Mouse (Mus musculus) kidney, adult 11 months (tissue): ENCODE measurements at regions not wholly inside any gene's neighbourhood (a gene's known extent, or its start where the extent isn't known, plus 50 kb on each side); places are given as distances from the start of the nearest gene placed in this dataset.

Experiments
- DNase-seq: peaks from one replicate; pipeline ENCODE4 v3.0.0; 2022

GRCm38 (mm10) chr2:123486681-123487080 lies 603.1 kb upstream of the Sema6d start:
- no peak for DNase-seq

DNA sequence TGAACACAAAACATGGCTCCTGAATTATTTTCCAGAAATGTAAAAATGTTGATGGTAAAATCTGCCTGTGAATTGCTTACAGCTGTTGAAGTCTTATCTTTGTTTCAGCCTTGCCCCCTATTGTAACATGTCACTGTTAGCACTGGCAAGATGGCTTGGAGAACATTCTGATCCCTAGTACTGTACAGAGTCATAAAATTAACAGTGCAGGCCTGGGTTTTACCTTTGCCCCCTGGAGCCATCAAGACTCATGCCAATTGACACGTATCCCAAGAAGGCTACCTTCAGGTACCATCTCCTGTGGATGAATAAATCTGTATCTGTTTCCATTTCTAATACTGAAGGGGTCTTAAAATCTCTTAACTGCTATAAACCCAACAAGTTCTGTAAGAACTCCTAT lies 583.6 kb upstream of the Sema6d start:
- peak; percentile 2 for DNase-seq

GRCm38 (mm10) chr2:123507095-123507494 lies 582.7 kb upstream of the Sema6d start:
- DNase-seq, result no peak

DNA sequence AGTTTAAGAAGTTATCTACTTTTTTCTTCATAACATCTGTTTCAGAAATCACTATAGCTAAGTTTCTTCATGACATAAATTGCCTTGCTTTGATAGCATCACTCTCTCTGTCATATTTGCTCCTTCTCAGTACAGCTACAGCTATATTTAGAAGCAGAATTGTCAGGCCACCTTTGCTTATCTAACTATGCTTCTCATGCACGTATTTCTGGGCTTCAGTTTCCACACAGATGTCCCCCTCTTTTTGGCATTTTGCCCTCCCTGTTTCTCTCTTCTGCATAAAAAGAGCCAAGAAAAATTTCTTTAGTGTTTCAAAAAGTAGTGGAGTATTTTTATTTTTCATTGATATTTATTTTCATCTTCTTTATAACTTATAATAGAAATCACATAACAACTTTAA lies 560.9 kb upstream of the Sema6d start:
- DNase-seq, result no peak

DNA sequence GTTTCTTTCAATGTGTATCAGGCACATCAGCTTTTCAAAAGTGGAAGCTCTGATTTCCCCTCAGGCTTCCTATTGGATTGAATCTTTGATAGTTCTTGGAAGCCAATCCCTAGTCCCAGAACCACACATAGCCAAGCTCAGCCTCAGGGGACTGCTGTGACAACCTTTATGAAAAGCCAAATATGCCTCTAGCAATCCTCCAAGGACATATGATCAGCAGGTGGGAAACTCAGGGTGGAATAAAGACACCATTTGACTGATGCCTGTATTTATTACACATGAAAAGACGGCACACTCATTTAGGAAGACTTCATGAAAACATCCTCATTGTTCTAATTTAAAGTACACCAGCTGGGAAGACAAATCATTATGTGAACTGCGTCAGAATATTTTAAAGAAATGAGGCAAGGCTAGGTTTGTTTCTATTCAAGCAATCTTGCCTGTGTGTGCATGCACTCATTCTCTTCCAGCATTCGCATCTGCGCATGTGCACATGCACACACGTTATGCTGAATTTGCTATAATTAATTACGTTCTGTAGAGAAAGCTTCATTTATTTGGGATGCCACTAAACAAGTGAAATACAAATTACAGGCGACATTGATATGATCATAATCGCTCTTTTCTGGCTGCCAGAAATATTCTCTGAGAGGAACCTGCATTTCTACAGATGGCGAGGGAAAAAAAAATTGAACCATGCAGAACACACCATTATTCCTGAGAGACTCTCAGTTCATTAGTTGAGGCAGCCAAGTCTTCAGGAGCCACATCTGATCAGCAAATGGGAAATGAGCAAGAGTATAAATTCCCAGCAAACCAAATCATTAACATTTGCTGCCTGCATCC lies 556.6 kb upstream of the Sema6d start:
- no peak for DNase-seq

DNA sequence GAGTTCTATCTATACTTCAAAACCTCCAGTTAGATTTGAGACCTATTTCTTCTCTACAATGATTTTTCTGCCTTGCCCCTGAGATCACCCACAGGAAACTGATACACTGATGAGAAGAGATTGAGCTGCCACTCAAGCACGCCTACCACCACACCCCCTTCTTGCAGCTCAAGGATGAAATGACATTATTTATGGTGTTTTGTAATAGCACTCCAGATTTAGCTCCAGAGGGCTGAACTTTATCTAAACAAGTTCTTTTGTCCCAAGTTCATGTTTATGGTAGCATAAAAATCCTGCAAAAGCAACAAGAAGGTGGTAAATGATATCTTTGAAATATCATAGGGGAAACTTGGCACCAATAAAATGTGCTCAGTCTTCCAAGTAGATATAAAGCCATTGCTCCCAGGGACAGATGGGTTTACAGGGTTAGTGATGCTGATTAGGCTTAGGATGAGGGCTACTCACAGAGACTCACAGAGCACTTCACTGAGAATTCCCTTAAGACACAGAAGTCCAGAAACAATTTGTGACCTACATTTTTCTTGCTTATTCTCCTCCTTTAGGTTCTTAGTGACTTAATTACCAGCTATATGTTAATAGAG lies 538.4 kb upstream of the Sema6d start:
- no peak for DNase-seq

- no peak for DNase-seq
Measured at GRCm38 (mm10) chr2:123558123-123558650, 531.6 kb upstream of the Sema6d start.
